In genomic region chr8:8779931-8780330, GRCm38 (mm10) we compare ENCODE assay signal across 12 mouse cellular contexts.
DNase-seq lines count a peak whose midpoint lies in the region; ATAC-seq lines count a peak whose summit lies in the region.
"Had no signal": no experiment of that assay in that cellular context is flagged by ENCODE, and none has a peak within 500 bp of the region (broad histone marks: within the 10 kb centered on the region; RNA-seq: fewer than 3 reads in every experiment).

No protein-coding gene starts in this region.

- no peaks in the 10 kb centered on the region for H3K36me3 ChIP-seq in kidney, embryonic 15.5 days
- H3K36me3 ChIP-seq in neural tube, embryonic 13.5 days, result no peaks in the 10 kb centered on the region

- H3K27me3 ChIP-seq in kidney, embryonic 15.5 days, result peaks cover 40% of the 10 kb centered on the region
- peaks cover 8% of the 10 kb centered on the region for H3K27me3 ChIP-seq in neural tube, embryonic 13.5 days
- H3K27me3 ChIP-seq: CH12.LX had no signal

- no peak overlapping the region for H3K27ac ChIP-seq in kidney, embryonic 15.5 days
- H3K27ac ChIP-seq in neural tube, embryonic 13.5 days (replicated peaks), result no peak overlapping the region

- no peaks in the 10 kb centered on the region for H3K9me3 ChIP-seq in kidney, embryonic 15.5 days (replicated peaks)
- H3K9me3 ChIP-seq in neural tube, embryonic 13.5 days, result no peaks in the 10 kb centered on the region

- H3K4me1 ChIP-seq in kidney, embryonic 15.5 days, result peaks cover 12% of the 10 kb centered on the region; the same call in 1 of the 2 replicates
- H3K4me1 ChIP-seq in neural tube, embryonic 13.5 days (replicated peaks), result peaks cover 9% of the 10 kb centered on the region

- 46% methylated on average over 15 of the region's 15 CpGs for WGBS in kidney, embryonic 15.5 days
- WGBS in neural tube, embryonic 13.5 days, result 34% methylated on average over 15 of the region's 15 CpGs

- peak; percentile 85 for ATAC-seq in kidney, embryonic 15.5 days (replicated peaks; ENCODE audit: low FRiP score)
- ATAC-seq in neural tube, embryonic 13.5 days (ENCODE audit: low read depth), result peak; percentile 75

- no peak for DNase-seq in kidney, postnatal 14 days
- peak; percentile 46 for DNase-seq in embryo, embryonic 11 days
- DNase-seq in forelimb bud, embryonic 11.5 days (ENCODE audit: low read depth, low spot score), result peak; percentile 54
- DNase-seq in gastrocnemius, postnatal 14 days, result no peak
- no peak for DNase-seq in c-Kit-positive CD71-positive TER-119-positive erythroid progenitor cells, embryonic 14.5 days (ENCODE audit: low spot score)
- DNase-seq: cerebellum, adult 11 months; heart, postnatal 36 days; kidney, adult 11 months; right cerebral cortex, postnatal 14 days had no signal

- intact Hi-C loops in gastrocnemius, postnatal 14 days (cut with DNase I; ENCODE audit: low total_unique reads), result no loop called here

- no peak overlapping the region for H3K9ac ChIP-seq in kidney, embryonic 15.5 days
- no peak overlapping the region for H3K9ac ChIP-seq in neural tube, embryonic 13.5 days

- no peak overlapping the region for H3K4me3 ChIP-seq in kidney, embryonic 15.5 days (replicated peaks)
- H3K4me3 ChIP-seq in neural tube, embryonic 13.5 days, result no peak overlapping the region

- peak overlapping the region; percentile 35 for H3K4me2 ChIP-seq in kidney, embryonic 15.5 days
- no peak overlapping the region for H3K4me2 ChIP-seq in neural tube, embryonic 13.5 days

Comparison
In these comparisons a context has a peak if more than half of its experiments do, and no peak if none do; other contexts are left out.
1. DNase-seq: peak in embryo, embryonic 11 days (single experiment) and forelimb bud, embryonic 11.5 days (single experiment); none in kidney, postnatal 14 days (single experiment), gastrocnemius, postnatal 14 days (single experiment) and c-Kit-positive CD71-positive TER-119-positive erythroid progenitor cells, embryonic 14.5 days (single experiment).